Mouse (Mus musculus) limb, embryonic 14.5 days (tissue): ENCODE results near the gene Arid4b. TPM values are rescaled to one million over a fixed set of nuclear protein-coding genes. Genes with fewer than 3 reads are reported as not detected.

ENCODE experiments used
- ATAC-seq: fragments of 200-750 bp; cut with Nextera tagmentation; 2 replicates; pipeline ENCODE4 v1.8.0; 2017; ENCODE audit warnings: low read depth, moderate number of reproducible peaks, moderate TSS enrichment; ENCODE audit not compliant: low FRiP score
- DNase-seq: peaks from one replicate; pipeline ENCODE4 v3.0.0-alpha.2; 2015; ENCODE audit warnings: low spot score
- H3K27ac ChIP-seq: fragments of 300-500 bp; sonication (generic); replicated peaks from 2 replicates; pipeline ENCODE4 v1.5.1; 2014; ENCODE audit warnings: low read depth, mild to moderate bottlenecking, low read length, moderate library complexity, mixed read lengths
- H3K27me3 ChIP-seq: fragments of 300-500 bp; sonication (generic); 2 replicates; pipeline ENCODE4 v1.6.1; 2014; ENCODE audit warnings: low read length, mixed read lengths; ENCODE audit not compliant: control insufficient read depth, insufficient read depth
- H3K36me3 ChIP-seq: fragments of 300-500 bp; sonication (generic); 2 replicates; pipeline ENCODE4 v1.6.1; 2014; ENCODE audit warnings: mild to moderate bottlenecking, low read length, moderate library complexity, mixed read lengths; ENCODE audit not compliant: control insufficient read depth, insufficient read depth
- H3K4me1 ChIP-seq: fragments of 300-500 bp; sonication (generic); 2 replicates; pipeline ENCODE4 v1.6.1; 2014; ENCODE audit warnings: antibody characterized with exemption, low read length, mixed read lengths; ENCODE audit not compliant: control insufficient read depth, insufficient read depth
- H3K4me2 ChIP-seq: fragments of 300-500 bp; sonication (generic); replicated peaks from 2 replicates; pipeline ENCODE4 v1.6.1; 2014; ENCODE audit warnings: low read depth, mild to moderate bottlenecking, low read length, moderate library complexity; ENCODE audit not compliant: severe bottlenecking
- H3K4me3 ChIP-seq: fragments of 300-500 bp; sonication (generic); replicated peaks from 2 replicates; pipeline ENCODE4 v1.5.1; 2014; ENCODE audit warnings: low read length
- H3K9ac ChIP-seq: fragments of 300-500 bp; sonication (generic); 2 replicates; pipeline ENCODE4 v1.6.1; 2014; ENCODE audit warnings: mild to moderate bottlenecking, low read depth, low read length, moderate library complexity; ENCODE audit not compliant: severe bottlenecking
- H3K9me3 ChIP-seq: fragments of 300-500 bp; sonication (generic); 2 replicates; pipeline ENCODE4 v1.6.1; 2016; ENCODE audit warnings: low read length; ENCODE audit not compliant: control insufficient read depth
- POLR2A ChIP-seq: fragments of 200-500 bp; IDR thresholded peaks from 2 replicates; pipeline ENCODE4 v1.8.0; 2012; ENCODE audit warnings: inconsistent platforms, mild to moderate bottlenecking, moderate library complexity, borderline replicate concordance; ENCODE audit not compliant: insufficient read depth, insufficient read length; ENCODE audit errors: extremely low read depth
- WGBS: fragments of 180-500 bp; shearing (Covaris S2); extraction: QIAGEN DNeasy Blood & Tissue Kit; methylation state at CpG from one replicate; pipeline ENCODE4 v1.1.7; 2014; 5-methylcytosine and 5-hydroxymethylcytosine counted together
- polyA plus RNA-seq, 2 experiments: library from polyadenylated mRNA; depleted of rRNA in 1 of 2; stranded (reverse) in 1 of 2; unstranded in 1 of 2; fragments of >200 nt; fragmentation: Nextera tagmentation in 1 of 2; extraction: Ambion mirVana in 1 of 2; gene quantifications; 2 replicates each; pipeline versions ENCODE4 v1.2.1 to v1.2.3; 2012 to 2014

Arid4b gene
- polyA plus RNA-seq (2012; rRNA removed) (23.3 and 25.9 TPM in 2 replicates), polyA plus RNA-seq (2014; fragmentation: Nextera tagmentation; extraction: Ambion mirVana) (68.8 and 81.1 TPM in 2 replicates)

DNA sequence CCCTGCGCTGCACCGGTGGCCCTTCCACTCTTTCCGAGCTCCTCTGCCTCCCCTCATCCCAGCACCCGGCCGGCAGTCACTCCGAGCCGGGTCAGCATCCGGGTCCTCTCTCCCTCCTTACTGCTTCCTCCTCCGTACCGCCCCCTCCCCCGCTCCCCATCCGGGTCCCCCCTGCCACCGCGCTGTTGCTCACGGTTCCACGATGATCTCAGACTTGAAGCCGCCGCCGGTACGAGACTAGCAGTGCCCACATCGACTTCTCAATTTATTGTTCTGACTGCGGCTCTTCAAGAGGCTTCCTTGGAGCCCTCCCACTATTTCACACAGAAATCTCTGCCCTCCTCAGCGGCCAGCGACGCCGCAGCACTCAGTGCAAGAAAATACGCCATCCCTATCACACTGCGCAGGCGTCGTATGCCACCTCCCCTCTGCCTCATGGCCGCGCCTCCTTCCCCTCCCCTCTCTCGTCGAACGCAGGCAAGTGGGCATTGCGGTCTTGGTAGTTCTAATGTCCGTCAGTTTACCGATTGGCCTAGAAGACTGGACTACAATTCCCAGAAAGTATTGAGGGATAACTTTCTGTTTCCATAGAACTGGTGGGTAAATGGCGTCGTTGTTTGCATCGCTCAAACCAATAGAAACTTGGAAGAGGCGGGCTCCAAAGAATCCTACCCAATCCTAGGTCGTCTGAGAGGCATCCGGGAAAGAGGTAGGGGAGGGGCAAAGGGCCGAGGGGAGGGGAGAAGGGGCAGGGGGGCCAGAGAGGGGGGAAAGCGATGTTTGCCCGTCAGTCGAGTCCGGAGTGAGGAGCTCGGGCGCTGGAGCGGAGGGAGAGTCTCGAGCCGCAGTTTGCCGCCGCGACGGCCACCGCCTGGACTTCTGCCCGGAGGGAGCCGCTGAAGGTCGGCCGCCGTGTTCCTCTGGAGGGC, at the start of gene Arid4b, which contains the start of gene Ggps1:
Arid4b (plus strand) TSS at position 220 of the 929 bp plus-strand sequence.
Ggps1 (minus strand) TSS at position 476 of the 929 bp plus-strand sequence.
- DNase-seq (peak; percentile 100), ATAC-seq (peak; percentile 96)
- H3K4me3 ChIP-seq: peak within 1 kb of the TSS; percentile 99

DNA sequence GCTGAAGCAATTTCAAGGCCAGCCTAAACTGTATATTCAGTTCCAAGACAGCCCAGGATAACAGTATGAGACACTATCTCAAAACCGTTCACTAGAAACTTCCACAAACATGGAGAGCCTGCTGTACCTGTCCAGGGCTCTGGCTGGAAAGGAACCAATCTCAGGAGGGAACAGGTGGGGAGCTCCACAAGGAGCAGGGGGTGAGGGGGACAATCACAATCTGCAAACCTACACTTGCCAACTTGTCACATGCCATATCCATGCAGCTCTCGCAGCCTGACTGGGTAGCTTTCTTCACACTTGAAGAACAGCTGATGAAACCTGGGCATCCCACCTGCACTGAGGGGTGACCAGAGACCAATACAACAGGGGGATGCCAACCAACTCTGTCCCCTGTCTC, 49.0 kb upstream of the Arid4b start:
- Histone ChIP-seq H3K36me3 (peaks cover 66% of the 10 kb centered on the region), H3K4me2 (no peak overlapping the region), H3K27ac (no peak overlapping the region), H3K4me1 (no peaks in the 10 kb centered on the region), H3K4me3 (no peak overlapping the region), H3K9ac (no peak overlapping the region), H3K27me3 (no peaks in the 10 kb centered on the region), H3K9me3 (no peaks in the 10 kb centered on the region)
- 95% methylated on average over 2 of the region's 2 CpGs for WGBS
- TF ChIP-seq POLR2A: no peak
- DNase-seq: no peak
- ATAC-seq: no peak

More for the DNA sequence above, at the start of gene Arid4b, which contains the start of gene Ggps1:
- Histone ChIP-seq H3K36me3 (peaks cover 5% of the 10 kb centered on the region; the same call in 1 of the 2 replicates), H3K4me1 (peaks cover 15% of the 10 kb centered on the region), H3K9me3 (no peaks in the 10 kb centered on the region), H3K9ac (peak within 1 kb of the TSS; percentile 98), H3K27me3 (no peaks in the 10 kb centered on the region), H3K4me2 (peak within 1 kb of the TSS; percentile 69), H3K27ac (peak within 1 kb of the TSS; percentile 98)
- peak; percentile 80; the same call in 1 of the 2 replicates for TF ChIP-seq POLR2A
- under 1% methylated on average over 60 of the region's 64 CpGs for WGBS

DNA sequence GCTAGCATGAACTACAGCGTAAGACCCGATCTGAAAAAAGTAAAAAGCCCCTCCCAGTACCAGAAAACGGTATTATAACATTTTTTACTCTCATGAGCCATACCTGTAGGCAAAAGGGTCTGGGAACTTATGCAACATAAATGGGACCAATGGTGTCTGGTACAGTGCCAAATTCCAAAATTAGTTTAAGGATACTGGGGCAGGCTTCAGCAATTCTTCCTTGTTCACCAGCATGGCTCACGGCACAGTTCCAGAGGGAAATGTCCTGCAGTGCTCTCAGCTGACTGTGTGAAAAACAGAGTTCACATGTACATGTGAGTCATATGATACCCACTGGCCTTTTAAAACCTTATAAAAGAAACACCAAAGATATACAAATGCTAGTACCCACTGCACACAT, 48.5 kb upstream of the Arid4b start:
- no peaks in the 10 kb centered on the region for H3K4me1 ChIP-seq
- WGBS: 83% methylated on average over 4 of the region's 4 CpGs
- peaks cover 65% of the 10 kb centered on the region for H3K36me3 ChIP-seq
- TF ChIP-seq POLR2A: no peak
- ATAC-seq (no peak), DNase-seq (no peak)
- H3K9me3 ChIP-seq: no peaks in the 10 kb centered on the region
- H3K9ac ChIP-seq: no peak overlapping the region
- no peak overlapping the region for H3K27ac ChIP-seq
- no peak overlapping the region for H3K4me2 ChIP-seq
- H3K27me3 ChIP-seq: no peaks in the 10 kb centered on the region
- no peak overlapping the region for H3K4me3 ChIP-seq

DNA sequence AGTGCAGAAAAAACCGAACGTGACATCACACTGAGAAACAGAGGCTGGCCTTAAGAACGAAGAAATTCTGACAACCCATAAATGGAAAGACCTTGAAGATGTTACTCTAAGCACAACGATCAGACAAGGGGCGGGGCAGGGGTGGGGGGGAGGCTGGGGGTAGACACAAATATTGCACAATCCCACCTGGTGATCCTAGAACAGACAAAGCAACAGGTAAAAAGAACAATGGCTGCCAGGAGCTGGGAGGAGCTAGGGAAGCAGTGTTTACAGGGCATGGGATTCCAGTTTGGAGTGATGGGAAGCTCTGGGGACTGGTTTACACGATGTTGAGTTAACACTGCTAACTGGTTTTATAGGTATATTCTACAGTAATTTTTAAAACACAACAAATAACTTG, 47.4 kb upstream of the Arid4b start:
- ATAC-seq (no peak), DNase-seq (no peak)
- Histone ChIP-seq H3K4me2 (no peak overlapping the region), H3K4me3 (no peak overlapping the region), H3K9ac (no peak overlapping the region), H3K27me3 (no peaks in the 10 kb centered on the region), H3K9me3 (no peaks in the 10 kb centered on the region), H3K36me3 (peaks cover 62% of the 10 kb centered on the region), H3K4me1 (no peaks in the 10 kb centered on the region), H3K27ac (no peak overlapping the region)
- 94% methylated on average over 6 of the region's 6 CpGs for WGBS
- TF ChIP-seq POLR2A: no peak

DNA sequence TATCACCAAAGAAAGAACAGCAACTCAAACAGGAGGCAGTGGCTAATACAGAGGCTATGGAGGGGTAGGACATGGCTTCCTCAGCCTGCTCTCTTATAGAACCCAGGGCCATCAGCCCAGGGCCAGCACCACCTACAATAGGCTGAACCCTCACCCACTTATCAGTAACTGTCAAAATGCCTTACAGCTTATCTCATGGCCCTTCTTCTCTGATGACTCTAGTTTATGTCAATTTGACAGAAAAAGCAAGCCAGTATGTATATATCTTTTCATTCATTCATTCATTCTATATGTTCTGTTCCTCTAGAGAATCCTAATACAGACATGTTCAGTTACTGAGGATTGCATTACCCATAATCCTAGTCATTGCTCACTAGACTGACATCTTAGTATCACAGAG, 44.7 kb upstream of the Arid4b start:
- Histone ChIP-seq H3K9me3 (no peaks in the 10 kb centered on the region), H3K4me2 (no peak overlapping the region), H3K27ac (no peak overlapping the region), H3K36me3 (peaks cover 39% of the 10 kb centered on the region), H3K4me1 (no peaks in the 10 kb centered on the region), H3K27me3 (no peaks in the 10 kb centered on the region), H3K4me3 (no peak overlapping the region), H3K9ac (no peak overlapping the region)
- no peak for DNase-seq
- no peak for TF ChIP-seq POLR2A
- no peak for ATAC-seq
